Mouse (Mus musculus): ENCODE data around the gene Npas3.

DNA sequence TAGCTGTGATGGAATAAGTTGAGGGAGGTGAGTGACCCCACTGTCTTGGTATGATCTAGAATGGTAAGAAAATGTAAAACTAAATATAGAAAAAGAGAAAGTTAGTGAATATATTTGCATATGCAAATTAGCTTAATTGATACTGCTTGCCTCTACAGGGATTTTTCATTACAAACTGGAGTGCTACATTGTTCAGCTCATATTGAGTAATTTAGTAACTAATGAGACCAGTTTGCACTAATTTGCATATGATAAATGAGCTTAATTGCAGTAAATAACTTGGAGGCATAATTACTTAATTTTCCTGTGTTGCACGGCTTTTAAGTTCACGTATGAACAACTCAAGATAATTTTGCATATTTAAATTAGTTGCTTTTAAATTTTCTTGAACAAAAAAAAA lies 398.8 kb downstream of the Npas3 start:
- no peak for TF ChIP-seq GATA1 (IDR thresholded peaks at IDR 0.05; ENCODE audit: low read length)
- TF ChIP-seq TAL1 (IDR thresholded peaks at IDR 0.05; ENCODE audit: low read length), result no peak
